Mouse (Mus musculus) myocyte (in vitro differentiated cells): ENCODE measurements at regions not wholly inside any gene's neighbourhood (a gene's known extent, or its start where the extent isn't known, plus 50 kb on each side); places are given as distances from the start of the nearest gene placed in this dataset.

Experiments used
- MYOD1 ChIP-seq, 3 experiments: IDR thresholded peaks; one replicate each; pipeline ENCODE4 v1.6.1; 2011; ENCODE audit warnings: control low read depth in 2 of 3, low read depth in 2 of 3, mild to moderate bottlenecking in 2 of 3, moderate library complexity in 1 of 3; ENCODE audit not compliant: insufficient read length in 2 of 3, control insufficient read depth in 1 of 3
- POLR2A ChIP-seq: IDR thresholded peaks from one replicate; pipeline ENCODE4 v1.6.1; 2011; ENCODE audit warnings: low read depth, mild to moderate bottlenecking, control low read depth, moderate library complexity; ENCODE audit not compliant: insufficient read length

DNA sequence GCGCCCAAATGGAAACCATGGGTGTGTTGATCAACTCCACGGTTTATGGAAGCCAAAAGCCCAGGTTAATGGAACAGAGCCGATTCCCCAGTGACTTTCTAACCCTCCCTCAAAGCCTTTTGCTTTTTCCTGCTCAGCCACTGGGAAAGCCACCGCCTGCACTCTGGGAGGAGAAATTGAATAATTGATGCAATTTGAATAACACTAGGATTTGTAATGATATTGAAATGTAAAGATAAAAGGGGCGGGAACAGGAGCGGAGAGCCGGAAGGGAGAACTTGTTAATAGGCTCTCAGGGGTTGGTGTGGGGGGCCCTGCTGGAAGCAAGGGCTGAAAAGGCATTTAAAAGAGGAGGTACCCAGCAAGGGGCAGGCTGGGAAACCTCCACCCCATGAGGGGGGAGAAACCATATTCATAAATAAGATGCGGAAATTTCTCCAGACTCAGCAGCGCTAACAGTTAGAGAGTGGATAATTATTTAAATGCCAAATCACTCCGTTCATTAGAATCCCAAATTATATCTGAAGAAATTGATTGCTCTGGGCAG, 53.8 kb upstream of the Fam222a start:
- TF ChIP-seq MYOD1 (IDR thresholded peaks at IDR 0.05; ENCODE audit: control insufficient read depth in 1 of 3, insufficient read length in 2 of 3, low read depth in 2 of 3) (no peak), POLR2A (no peak)
